Mouse (Mus musculus) lung, embryonic 14.5 days (tissue): ENCODE results near the gene B430305J03Rik. TPM values are rescaled to one million over a fixed set of nuclear protein-coding genes. Genes with fewer than 3 reads are reported as not detected.
A peak's percentile ranks its signal among the peaks of the same experiment; 100 is the strongest.

ENCODE experiments used
- ATAC-seq: fragments of 200-750 bp; cut with Nextera tagmentation; 2 replicates; pipeline ENCODE4 v1.8.0; 2017; ENCODE audit warnings: mild to moderate bottlenecking, moderate TSS enrichment, moderate library complexity; ENCODE audit not compliant: insufficient read depth
- DNase-seq: peaks from one replicate; pipeline ENCODE4 v3.0.0-alpha.2; 2015
- H3K27ac ChIP-seq: fragments of 300-500 bp; sonication (generic); 2 replicates; pipeline ENCODE4 v1.5.1; 2014; ENCODE audit warnings: low read depth, mild to moderate bottlenecking, moderate library complexity
- H3K27me3 ChIP-seq: fragments of 300-500 bp; sonication (generic); 2 replicates; pipeline ENCODE4 v1.6.1; 2014; ENCODE audit warnings: low read length, control low read depth; ENCODE audit not compliant: insufficient read depth
- H3K36me3 ChIP-seq: fragments of 300-500 bp; sonication (generic); 2 replicates; pipeline ENCODE4 v1.6.1; 2014; ENCODE audit warnings: control low read depth; ENCODE audit not compliant: insufficient read depth
- H3K4me1 ChIP-seq: fragments of 300-500 bp; sonication (generic); 2 replicates; pipeline ENCODE4 v1.6.1; 2014; ENCODE audit warnings: antibody characterized with exemption, control low read depth; ENCODE audit not compliant: insufficient read depth
- H3K4me2 ChIP-seq: fragments of 300-500 bp; sonication (generic); 2 replicates; pipeline ENCODE4 v1.6.1; 2014; ENCODE audit warnings: mild to moderate bottlenecking
- H3K4me3 ChIP-seq: fragments of 300-500 bp; sonication (generic); 2 replicates; pipeline ENCODE4 v1.5.1; 2014; ENCODE audit warnings: low read depth, low read length
- H3K9ac ChIP-seq: fragments of 300-500 bp; sonication (generic); 2 replicates; pipeline ENCODE4 v1.6.1; 2014
- H3K9me3 ChIP-seq: fragments of 300-500 bp; sonication (generic); 2 replicates; pipeline ENCODE4 v1.6.1; 2016; ENCODE audit warnings: low read depth, low read length, control low read depth
- CTCF ChIP-seq: IDR thresholded peaks from 2 replicates; pipeline ENCODE4 v1.5.1; 2016; ENCODE audit warnings: antibody characterized with exemption, low read depth
- WGBS: fragments of 180-500 bp; shearing (Covaris S2); extraction: QIAGEN DNeasy Blood & Tissue Kit; methylation state at CpG from one replicate; pipeline ENCODE4 v1.1.7; 2014; 5-methylcytosine and 5-hydroxymethylcytosine counted together
- polyA plus RNA-seq: library from polyadenylated mRNA; unstranded; fragments of >200 nt; fragmentation: Nextera tagmentation; extraction: Ambion mirVana; gene quantifications from 2 replicates; pipeline ENCODE4 v1.2.1, GENCODE M21; 2014

B430305J03Rik gene
- polyA plus RNA-seq, 1 experiment from 2014 or later, result not detected

GRCm38 (mm10) chr3:61349433-61349832, 16.3 kb downstream of the B430305J03Rik start:
- no peaks in the 10 kb centered on the region for H3K9me3 ChIP-seq
- H3K36me3 ChIP-seq, result no peaks in the 10 kb centered on the region
- H3K9ac ChIP-seq, result no peak overlapping the region
- no peak overlapping the region for H3K4me3 ChIP-seq
- no peaks in the 10 kb centered on the region for H3K4me1 ChIP-seq
- no peak overlapping the region for H3K27ac ChIP-seq
- no peak for ATAC-seq
- no peak overlapping the region for H3K4me2 ChIP-seq
- no peak for DNase-seq
- TF ChIP-seq CTCF, result no peak
- WGBS, result 68% methylated on average over 1 of the region's 1 CpGs
- H3K27me3 ChIP-seq, result no peaks in the 10 kb centered on the region

- no peaks in the 10 kb centered on the region for H3K36me3 ChIP-seq
- ATAC-seq, result no peak
- no peaks in the 10 kb centered on the region for H3K27me3 ChIP-seq
- no peak overlapping the region for H3K9ac ChIP-seq
- H3K4me3 ChIP-seq, result no peak overlapping the region
- no peaks in the 10 kb centered on the region for H3K4me1 ChIP-seq
- no peaks in the 10 kb centered on the region for H3K9me3 ChIP-seq
- H3K27ac ChIP-seq, result no peak overlapping the region
- WGBS, result 68% methylated on average over 4 of the region's 4 CpGs
- no peak overlapping the region for H3K4me2 ChIP-seq
- no peak for DNase-seq
- no peak for TF ChIP-seq CTCF
These were observed 17.6 kb downstream of the B430305J03Rik start for GRCm38 (mm10) chr3:61348036-61348614.

GRCm38 (mm10) chr3:61345636-61346035, 20.1 kb downstream of the B430305J03Rik start:
- TF ChIP-seq CTCF, result no peak
- no peaks in the 10 kb centered on the region for H3K36me3 ChIP-seq
- H3K4me3 ChIP-seq, result no peak overlapping the region
- H3K9me3 ChIP-seq, result no peaks in the 10 kb centered on the region
- H3K4me1 ChIP-seq, result no peaks in the 10 kb centered on the region
- no peaks in the 10 kb centered on the region for H3K27me3 ChIP-seq
- H3K4me2 ChIP-seq, result no peak overlapping the region
- H3K27ac ChIP-seq, result no peak overlapping the region
- no peak overlapping the region for H3K9ac ChIP-seq
- ATAC-seq, result no peak
- DNase-seq, result no peak
- WGBS, result 15% methylated on average over 1 of the region's 1 CpGs

- DNase-seq, result no peak
- no peak overlapping the region for H3K27ac ChIP-seq
These were observed 21.7 kb downstream of the B430305J03Rik start for GRCm38 (mm10) chr3:61344031-61344430.

GRCm38 (mm10) chr3:61340321-61340720, 25.4 kb downstream of the B430305J03Rik start:
- no peaks in the 10 kb centered on the region for H3K9me3 ChIP-seq
- no peak overlapping the region for H3K4me2 ChIP-seq
- no peak overlapping the region for H3K27ac ChIP-seq
- no peaks in the 10 kb centered on the region for H3K4me1 ChIP-seq
- ATAC-seq (peak; percentile 63), DNase-seq (peak; percentile 39)
- WGBS, result 55% methylated on average over 5 of the region's 5 CpGs
- no peaks in the 10 kb centered on the region for H3K36me3 ChIP-seq
- H3K27me3 ChIP-seq, result no peaks in the 10 kb centered on the region
- H3K9ac ChIP-seq, result no peak overlapping the region
- no peak overlapping the region for H3K4me3 ChIP-seq
- no peak for TF ChIP-seq CTCF

More at GRCm38 (mm10) chr3:61344031-61344430, 21.7 kb downstream of the B430305J03Rik start:
- Histone ChIP-seq H3K36me3 (no peaks in the 10 kb centered on the region), H3K4me3 (no peak overlapping the region), H3K9ac (no peak overlapping the region), H3K4me2 (no peak overlapping the region), H3K27me3 (no peaks in the 10 kb centered on the region), H3K4me1 (no peaks in the 10 kb centered on the region), H3K9me3 (no peaks in the 10 kb centered on the region)
- TF ChIP-seq CTCF, result no peak
- ATAC-seq, result peak; percentile 41; the same call in 1 of the 2 replicates
- 52% methylated on average over 7 of the region's 7 CpGs for WGBS

GRCm38 (mm10) chr3:61337230-61337629, 28.5 kb downstream of the B430305J03Rik start:
- H3K36me3 ChIP-seq, result no peaks in the 10 kb centered on the region
- H3K27ac ChIP-seq, result no peak overlapping the region
- no peak for TF ChIP-seq CTCF
- no peaks in the 10 kb centered on the region for H3K27me3 ChIP-seq
- WGBS, result 76% methylated on average over 3 of the region's 3 CpGs
- no peak for ATAC-seq
- no peak overlapping the region for H3K9ac ChIP-seq
- DNase-seq, result no peak
- H3K4me1 ChIP-seq, result no peaks in the 10 kb centered on the region
- H3K9me3 ChIP-seq, result no peaks in the 10 kb centered on the region
- no peak overlapping the region for H3K4me2 ChIP-seq
- no peak overlapping the region for H3K4me3 ChIP-seq

- no peak for ATAC-seq
- Histone ChIP-seq H3K9ac (no peak overlapping the region), H3K27ac (no peak overlapping the region), H3K4me1 (no peaks in the 10 kb centered on the region), H3K36me3 (no peaks in the 10 kb centered on the region), H3K4me3 (no peak overlapping the region), H3K27me3 (no peaks in the 10 kb centered on the region), H3K9me3 (no peaks in the 10 kb centered on the region), H3K4me2 (no peak overlapping the region)
- 40% methylated on average over 2 of the region's 2 CpGs for WGBS
- no peak for DNase-seq
- TF ChIP-seq CTCF, result no peak
These were observed 29.5 kb downstream of the B430305J03Rik start for GRCm38 (mm10) chr3:61336205-61336604.
